Mouse (Mus musculus) heart, postnatal 0 days (tissue): Measurements from ENCODE around the gene Galnt13.

Experiments used
- CTCF ChIP-seq: IDR thresholded peaks from 2 replicates; pipeline ENCODE4 v1.5.1; 2016; ENCODE audit warnings: antibody characterized with exemption, control low read depth, low read depth
- EP300 ChIP-seq: IDR thresholded peaks from 2 replicates; pipeline ENCODE4 v1.6.1; 2016; ENCODE audit warnings: antibody characterized with exemption, low read depth

GRCm38 (mm10) chr2:54527073-54527472, 91.0 kb downstream of the Galnt13 start:
- no peak for TF ChIP-seq CTCF
- TF ChIP-seq EP300: no peak
